Mouse (Mus musculus): ENCODE measurements around the gene Cic. TPM values are rescaled to one million over a fixed set of nuclear protein-coding genes. Genes with fewer than 3 reads are reported as not detected.
A peak's percentile ranks its signal among the peaks of the same experiment; 100 is the strongest.

Cic gene
- polyA plus RNA-seq, 2 experiments, result 48.9 to 155 TPM

GRCm38 (mm10) chr7:25279076-25279860, 11.8 kb downstream of the Cic start:
- DNase-seq (ENCODE audit: low spot score), result peak; percentile 96
- under 1% methylated on average over 29 of the region's 49 CpGs for WGBS
- peaks cover 11% of the 10 kb centered on the region for H3K36me3 ChIP-seq (ENCODE audit: control insufficient read depth, insufficient read depth, low read length)

GRCm38 (mm10) chr7:25279861-25280791, 12.6 kb downstream of the Cic start:
- Histone ChIP-seq H3K4me2 (replicated peaks; ENCODE audit: low read depth, low read length, severe bottlenecking) (peak overlapping the region; percentile 97), H3K9ac (ENCODE audit: low read depth, low read length, severe bottlenecking) (peak overlapping the region; percentile 71), H3K27ac (replicated peaks; ENCODE audit: low read depth, low read length) (peak overlapping the region; percentile 99), H3K4me1 (ENCODE audit: control insufficient read depth, insufficient read depth, low read length) (peaks cover 49% of the 10 kb centered on the region), H3K36me3 (ENCODE audit: control insufficient read depth, insufficient read depth, low read length) (peaks cover 11% of the 10 kb centered on the region), H3K9me3 (ENCODE audit: control insufficient read depth, low read length) (no peaks in the 10 kb centered on the region), H3K4me3 (replicated peaks; ENCODE audit: low read length) (peak overlapping the region; percentile 62), H3K27me3 (ENCODE audit: control insufficient read depth, insufficient read depth, low read length) (no peaks in the 10 kb centered on the region)
- ATAC-seq (ENCODE audit: low FRiP score, low read depth) (peak; percentile 41), DNase-seq (ENCODE audit: low spot score) (peak; percentile 92)
- 2% methylated on average over 6 of the region's 6 CpGs for WGBS
- peak; percentile 73; the same call in 1 of the 2 replicates for TF ChIP-seq POLR2A (IDR thresholded peaks at IDR 0.05; ENCODE audit: borderline replicate concordance, extremely low read depth, insufficient read depth, insufficient read length)

More at GRCm38 (mm10) chr7:25279076-25279860, 11.8 kb downstream of the Cic start:
- peak; percentile 50 for ATAC-seq (ENCODE audit: low FRiP score, low read depth)
- H3K27ac ChIP-seq (replicated peaks; ENCODE audit: low read depth, low read length), result peak overlapping the region; percentile 99
- H3K9me3 ChIP-seq (ENCODE audit: control insufficient read depth, low read length), result no peaks in the 10 kb centered on the region
- H3K9ac ChIP-seq (ENCODE audit: low read depth, low read length, severe bottlenecking), result peak overlapping the region; percentile 71
- TF ChIP-seq POLR2A (IDR thresholded peaks at IDR 0.05; ENCODE audit: borderline replicate concordance, extremely low read depth, insufficient read depth, insufficient read length), result no peak
- peak overlapping the region; percentile 97 for H3K4me2 ChIP-seq (replicated peaks; ENCODE audit: low read depth, low read length, severe bottlenecking)
- H3K27me3 ChIP-seq (ENCODE audit: control insufficient read depth, insufficient read depth, low read length), result no peaks in the 10 kb centered on the region
- H3K4me3 ChIP-seq (replicated peaks; ENCODE audit: low read length), result peak overlapping the region; percentile 62
- peaks cover 53% of the 10 kb centered on the region for H3K4me1 ChIP-seq (ENCODE audit: control insufficient read depth, insufficient read depth, low read length)

GRCm38 (mm10) chr7:25281166-25281733, 13.7 kb downstream of the Cic start:
- H3K4me1 ChIP-seq (ENCODE audit: control insufficient read depth, insufficient read depth, low read length), result peaks cover 42% of the 10 kb centered on the region

GRCm38 (mm10) chr7:25281734-25282601, 14.5 kb downstream of the Cic start:
- DNase-seq (ENCODE audit: low spot score) (peak; percentile 96), ATAC-seq (ENCODE audit: low FRiP score, low read depth) (peak; percentile 75)
- no peaks in the 10 kb centered on the region for H3K9me3 ChIP-seq (ENCODE audit: control insufficient read depth, low read length)
- H3K4me1 ChIP-seq (ENCODE audit: control insufficient read depth, insufficient read depth, low read length), result peaks cover 35% of the 10 kb centered on the region
- H3K36me3 ChIP-seq (ENCODE audit: control insufficient read depth, insufficient read depth, low read length), result peaks cover 27% of the 10 kb centered on the region
- H3K27me3 ChIP-seq (ENCODE audit: control insufficient read depth, insufficient read depth, low read length), result no peaks in the 10 kb centered on the region
- peak overlapping the region; percentile 99 for H3K27ac ChIP-seq (replicated peaks; ENCODE audit: low read depth, low read length)
- 0% methylated on average over 63 of the region's 108 CpGs for WGBS
- peak overlapping the region; percentile 97 for H3K4me2 ChIP-seq (replicated peaks; ENCODE audit: low read depth, low read length, severe bottlenecking)
- peak; percentile 65; the same call in 1 of the 2 replicates for TF ChIP-seq POLR2A (IDR thresholded peaks at IDR 0.05; ENCODE audit: borderline replicate concordance, extremely low read depth, insufficient read depth, insufficient read length)
- peak overlapping the region; percentile 78 for H3K9ac ChIP-seq (ENCODE audit: low read depth, low read length, severe bottlenecking)
- H3K4me3 ChIP-seq (replicated peaks; ENCODE audit: low read length), result peak overlapping the region; percentile 85

More at GRCm38 (mm10) chr7:25281166-25281733, 13.7 kb downstream of the Cic start:
- no peak for TF ChIP-seq POLR2A (IDR thresholded peaks at IDR 0.05; ENCODE audit: borderline replicate concordance, extremely low read depth, insufficient read depth, insufficient read length)
- H3K27ac ChIP-seq (replicated peaks; ENCODE audit: low read depth, low read length), result peak overlapping the region; percentile 99
- peak overlapping the region; percentile 85 for H3K4me3 ChIP-seq (replicated peaks; ENCODE audit: low read length)
- ATAC-seq (ENCODE audit: low FRiP score, low read depth) (no peak), DNase-seq (ENCODE audit: low spot score) (no peak)
- H3K27me3 ChIP-seq (ENCODE audit: control insufficient read depth, insufficient read depth, low read length), result no peaks in the 10 kb centered on the region
- 0 out of 2 replicates have a peak overlapping the region, but pooled peaks have one; percentile 18 for H3K9ac ChIP-seq (ENCODE audit: low read depth, low read length, severe bottlenecking)
- 12% methylated on average over 12 of the region's 12 CpGs for WGBS
- no peaks in the 10 kb centered on the region for H3K9me3 ChIP-seq (ENCODE audit: control insufficient read depth, low read length)
- peak overlapping the region; percentile 97 for H3K4me2 ChIP-seq (replicated peaks; ENCODE audit: low read depth, low read length, severe bottlenecking)
- H3K36me3 ChIP-seq (ENCODE audit: control insufficient read depth, insufficient read depth, low read length), result peaks cover 20% of the 10 kb centered on the region

All from limb, embryonic 14.5 days (tissue).